Mouse (Mus musculus) heart, embryonic 13.5 days (tissue): Measurements from ENCODE around the gene Gpr107. TPM values are rescaled to one million over a fixed set of nuclear protein-coding genes. Genes with fewer than 3 reads are reported as not detected.

Experiments used
- ATAC-seq: fragments of 200-750 bp; cut with Nextera tagmentation; 2 replicates; pipeline ENCODE4 v1.8.0; 2017; ENCODE audit warnings: moderate TSS enrichment; ENCODE audit not compliant: insufficient number of reproducible peaks, low FRiP score, low TSS enrichment; ENCODE audit errors: extremely low read depth
- H3K27ac ChIP-seq: fragments of 300-500 bp; sonication (generic); replicated peaks from 2 replicates; pipeline ENCODE4 v1.5.1; 2015; ENCODE audit warnings: moderate library complexity, mild to moderate bottlenecking, inconsistent platforms
- H3K27me3 ChIP-seq: fragments of 300-500 bp; sonication (generic); replicated peaks from 2 replicates; pipeline ENCODE4 v1.6.1; 2015; ENCODE audit warnings: mild to moderate bottlenecking, inconsistent platforms
- H3K36me3 ChIP-seq: fragments of 300-500 bp; sonication (generic); 2 replicates; pipeline ENCODE4 v1.6.1; 2015; ENCODE audit warnings: mild to moderate bottlenecking, inconsistent platforms
- H3K4me1 ChIP-seq: fragments of 300-500 bp; sonication (generic); 2 replicates; pipeline ENCODE4 v1.6.1; 2015; ENCODE audit warnings: inconsistent platforms
- H3K4me2 ChIP-seq: fragments of 300-500 bp; sonication (generic); 2 replicates; pipeline ENCODE4 v1.6.1; 2015; ENCODE audit warnings: inconsistent platforms, mild to moderate bottlenecking, moderate library complexity
- H3K4me3 ChIP-seq: fragments of 300-500 bp; sonication (generic); 2 replicates; pipeline ENCODE4 v1.5.1; 2015; ENCODE audit warnings: moderate library complexity, mild to moderate bottlenecking, inconsistent platforms
- H3K9ac ChIP-seq: fragments of 300-500 bp; sonication (generic); 2 replicates; pipeline ENCODE4 v1.6.1; 2015; ENCODE audit warnings: inconsistent platforms, mild to moderate bottlenecking, moderate library complexity
- H3K9me3 ChIP-seq: fragments of 300-500 bp; sonication (generic); 2 replicates; pipeline ENCODE4 v1.6.1; 2016; ENCODE audit warnings: inconsistent platforms
- WGBS: fragments of 180-500 bp; shearing (Covaris S2); methylation state at CpG from one replicate; pipeline ENCODE4 v1.1.7; 2015; ENCODE audit warnings: mixed read lengths; 5-methylcytosine and 5-hydroxymethylcytosine counted together
- polyA plus RNA-seq: library from polyadenylated mRNA; unstranded; fragments of >200 nt; fragmentation: Nextera tagmentation; extraction: Ambion mirVana; gene quantifications from 2 replicates; pipeline ENCODE4 v1.2.1, GENCODE M21; 2015

Gene Gpr107
- polyA plus RNA-seq, 1 experiment from 2014 or later: 34.8 TPM

DNA sequence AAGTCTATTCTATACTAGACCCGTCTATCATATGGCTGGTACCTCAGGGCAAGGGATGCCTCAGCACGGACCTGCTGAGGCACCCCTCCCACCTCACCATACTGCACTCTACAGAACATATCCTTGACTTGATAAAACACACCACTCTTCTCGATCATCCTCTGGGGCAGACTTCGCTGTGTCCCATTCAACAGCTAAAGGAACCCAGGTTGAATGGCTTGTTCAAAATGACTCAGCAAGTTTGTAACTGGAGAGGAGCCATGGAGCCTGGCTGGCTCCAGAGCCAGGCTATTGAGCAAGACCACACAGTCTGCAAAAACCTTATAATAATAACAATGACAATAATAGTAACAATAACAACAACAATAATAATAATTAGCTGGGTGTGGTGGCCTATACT is 24.2 kb upstream of the Gpr107 start:
- no peaks in the 10 kb centered on the region for H3K9me3 ChIP-seq
- no peak overlapping the region for H3K4me3 ChIP-seq
- no peaks in the 10 kb centered on the region for H3K27me3 ChIP-seq
- WGBS: 59% methylated on average over 4 of the region's 4 CpGs
- no peak overlapping the region for H3K9ac ChIP-seq
- no peak overlapping the region for H3K27ac ChIP-seq
- peaks cover 78% of the 10 kb centered on the region for H3K4me1 ChIP-seq
- H3K4me2 ChIP-seq: no peak overlapping the region
- no peak for ATAC-seq
- no peaks in the 10 kb centered on the region for H3K36me3 ChIP-seq

DNA sequence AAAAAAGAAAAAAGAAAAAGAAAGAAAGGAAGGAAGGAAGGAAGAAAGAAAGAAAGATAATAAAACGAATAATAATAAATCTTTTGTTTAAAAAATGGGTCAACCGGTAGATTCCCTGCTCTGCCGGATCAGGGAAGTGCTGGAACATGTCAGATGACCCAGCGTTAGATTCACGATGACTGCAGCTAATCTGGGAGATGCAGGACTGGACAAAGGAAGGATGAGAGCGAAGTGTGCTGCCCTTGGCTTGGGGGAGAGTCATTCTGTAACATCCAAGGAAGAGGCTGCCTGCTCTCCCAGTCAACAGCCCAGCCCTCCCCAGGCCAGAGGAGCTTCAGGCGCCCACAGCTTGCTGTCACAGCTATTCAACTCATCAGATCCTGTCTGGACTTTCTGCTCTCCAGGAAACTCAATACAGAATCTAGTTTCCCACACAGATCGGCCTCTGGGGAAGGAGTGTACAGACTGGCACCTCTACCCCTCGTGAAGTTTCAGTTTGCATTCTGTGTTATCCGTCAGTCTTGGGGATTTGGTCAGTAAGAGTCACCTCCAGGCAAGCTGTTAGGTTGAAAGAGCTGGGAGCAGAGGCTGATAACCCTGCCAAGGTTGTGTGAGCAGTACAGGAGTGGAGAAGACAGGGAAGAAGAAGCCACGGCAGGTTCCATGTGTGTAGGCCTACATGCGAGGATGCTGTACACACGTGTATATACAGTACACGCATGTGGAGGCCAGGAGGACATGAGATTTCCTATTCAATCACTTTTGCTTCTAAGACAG is 22.2 kb upstream of the Gpr107 start:
- peaks cover 67% of the 10 kb centered on the region for H3K4me1 ChIP-seq
- no peaks in the 10 kb centered on the region for H3K27me3 ChIP-seq
- ATAC-seq: no peak

GRCm38 (mm10) chr2:31130815-31131299 is 21.3 kb upstream of the Gpr107 start:
- Histone ChIP-seq H3K4me2 (no peak overlapping the region), H3K27me3 (no peaks in the 10 kb centered on the region), H3K4me3 (no peak overlapping the region), H3K9me3 (no peaks in the 10 kb centered on the region), H3K4me1 (peaks cover 71% of the 10 kb centered on the region), H3K9ac (peak overlapping the region; percentile 66), H3K36me3 (no peaks in the 10 kb centered on the region), H3K27ac (peak overlapping the region; percentile 82)
- WGBS: 66% methylated on average over 8 of the region's 8 CpGs
- ATAC-seq: 0 out of 2 replicates have a peak, but pooled peaks have one; percentile 15

More for the DNA sequence above, 22.2 kb upstream of the Gpr107 start:
- Histone ChIP-seq H3K27ac (peak overlapping the region; percentile 82), H3K4me3 (no peak overlapping the region), H3K4me2 (no peak overlapping the region), H3K36me3 (no peaks in the 10 kb centered on the region), H3K9me3 (no peaks in the 10 kb centered on the region), H3K9ac (0 out of 2 replicates have a peak overlapping the region, but pooled peaks have one; percentile 28)
- 60% methylated on average over 14 of the region's 14 CpGs for WGBS

DNA sequence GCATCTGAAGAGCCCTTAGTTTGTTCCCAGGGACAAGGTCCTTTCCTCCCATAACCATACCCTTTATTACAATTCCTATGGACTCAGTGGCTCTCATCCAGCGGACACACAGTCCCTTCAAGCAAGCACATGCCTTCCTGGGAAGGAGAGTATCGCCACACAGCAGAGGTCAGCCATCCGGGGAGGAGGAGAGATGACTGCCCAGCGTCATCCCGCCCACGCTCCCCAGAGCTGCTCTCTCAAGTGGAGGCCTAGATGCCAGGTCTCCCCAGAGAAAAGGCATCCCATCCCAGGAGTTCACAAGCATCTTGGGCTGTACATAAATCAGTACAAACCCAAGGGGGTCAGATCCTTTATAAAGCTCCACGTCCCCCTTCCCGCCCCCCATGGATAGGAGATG is 19.4 kb upstream of the Gpr107 start:
- H3K27me3 ChIP-seq: no peaks in the 10 kb centered on the region
- 44% methylated on average over 8 of the region's 8 CpGs for WGBS
- no peak overlapping the region for H3K4me2 ChIP-seq
- no peaks in the 10 kb centered on the region for H3K9me3 ChIP-seq
- no peak for ATAC-seq
- H3K4me1 ChIP-seq: peaks cover 75% of the 10 kb centered on the region
- H3K27ac ChIP-seq: peak overlapping the region; percentile 82
- no peak overlapping the region for H3K4me3 ChIP-seq
- H3K36me3 ChIP-seq: no peaks in the 10 kb centered on the region
- H3K9ac ChIP-seq: peak overlapping the region; percentile 53

DNA sequence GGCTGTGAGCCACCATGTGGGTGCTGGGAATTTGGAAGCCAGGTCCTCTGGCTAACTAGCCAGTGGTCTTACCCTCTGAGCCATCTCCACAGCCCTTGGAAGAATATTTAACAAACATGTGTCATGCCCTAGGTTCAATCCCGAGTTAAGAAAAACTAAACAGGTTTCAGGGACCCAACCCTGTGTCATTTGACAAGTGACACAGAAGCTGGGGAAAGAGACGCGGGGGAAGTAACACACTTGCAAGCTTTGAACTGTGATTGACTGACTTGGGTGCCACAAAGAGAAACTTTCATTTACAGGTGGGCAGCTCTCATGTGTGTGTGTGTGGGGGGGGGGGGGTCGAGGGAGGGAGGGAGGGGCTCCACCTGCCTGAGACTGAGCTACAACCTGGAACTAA is 18.1 kb upstream of the Gpr107 start:
- Histone ChIP-seq H3K36me3 (no peaks in the 10 kb centered on the region), H3K4me2 (no peak overlapping the region), H3K9ac (no peak overlapping the region), H3K9me3 (no peaks in the 10 kb centered on the region), H3K4me3 (no peak overlapping the region), H3K4me1 (peaks cover 73% of the 10 kb centered on the region), H3K27ac (no peak overlapping the region), H3K27me3 (no peaks in the 10 kb centered on the region)
- 65% methylated on average over 4 of the region's 4 CpGs for WGBS
- no peak for ATAC-seq

DNA sequence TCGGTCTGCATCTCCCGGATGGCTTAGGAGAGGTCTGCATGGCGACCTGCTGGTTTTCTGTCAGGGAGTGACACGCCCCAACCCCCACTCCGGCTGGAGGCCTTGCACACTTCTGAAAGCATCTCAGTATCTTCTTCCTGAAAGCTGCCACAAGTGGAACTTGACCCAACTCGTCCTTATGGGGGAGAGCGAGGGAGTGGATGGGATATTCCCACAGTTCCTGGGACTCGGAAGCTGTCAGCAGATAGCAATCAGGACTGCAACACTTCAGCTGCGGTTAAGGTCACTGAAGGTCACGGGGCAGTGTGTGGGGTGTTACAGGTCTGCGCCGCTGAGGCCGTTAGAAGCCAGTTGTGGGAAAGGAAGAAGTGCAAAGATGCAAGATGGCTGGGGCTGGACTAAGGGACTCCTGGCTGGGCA is 16.6 kb upstream of the Gpr107 start:
- Histone ChIP-seq H3K4me1 (peaks cover 74% of the 10 kb centered on the region), H3K4me3 (no peak overlapping the region), H3K36me3 (no peaks in the 10 kb centered on the region), H3K27me3 (no peaks in the 10 kb centered on the region), H3K27ac (peak overlapping the region; percentile 65), H3K9ac (no peak overlapping the region; the same call in 1 of the 2 replicates), H3K4me2 (peak overlapping the region; percentile 30), H3K9me3 (no peaks in the 10 kb centered on the region)
- no peak for ATAC-seq
- 22% methylated on average over 13 of the region's 13 CpGs for WGBS

DNA sequence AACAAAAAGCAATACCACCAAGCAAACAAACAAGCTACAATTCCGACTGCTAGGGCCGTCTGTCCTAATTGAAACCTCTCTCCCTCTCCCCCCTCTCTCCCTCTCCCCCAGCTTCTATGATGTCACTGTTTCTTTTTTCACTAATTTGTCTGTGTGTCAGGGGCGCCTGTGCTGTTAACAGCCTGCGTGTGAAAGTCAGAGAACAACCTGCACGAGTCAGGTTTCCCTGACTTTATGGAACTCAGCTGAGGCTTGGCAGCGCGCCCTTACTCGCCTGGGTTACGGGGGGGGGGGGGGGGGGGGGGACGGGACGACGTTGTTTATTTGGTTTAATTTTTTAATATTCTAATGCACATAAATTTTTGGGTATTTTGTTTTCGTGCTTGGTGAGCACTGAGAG is 15.8 kb upstream of the Gpr107 start:
- no peaks in the 10 kb centered on the region for H3K27me3 ChIP-seq
- no peak overlapping the region for H3K4me3 ChIP-seq
- H3K27ac ChIP-seq: peak overlapping the region; percentile 65
- WGBS: 60% methylated on average over 13 of the region's 13 CpGs
- H3K9ac ChIP-seq: peak overlapping the region; percentile 34; the same call in 1 of the 2 replicates
- no peak for ATAC-seq
- no peaks in the 10 kb centered on the region for H3K36me3 ChIP-seq
- H3K4me1 ChIP-seq: peaks cover 71% of the 10 kb centered on the region
- H3K4me2 ChIP-seq: no peak overlapping the region
- H3K9me3 ChIP-seq: no peaks in the 10 kb centered on the region

DNA sequence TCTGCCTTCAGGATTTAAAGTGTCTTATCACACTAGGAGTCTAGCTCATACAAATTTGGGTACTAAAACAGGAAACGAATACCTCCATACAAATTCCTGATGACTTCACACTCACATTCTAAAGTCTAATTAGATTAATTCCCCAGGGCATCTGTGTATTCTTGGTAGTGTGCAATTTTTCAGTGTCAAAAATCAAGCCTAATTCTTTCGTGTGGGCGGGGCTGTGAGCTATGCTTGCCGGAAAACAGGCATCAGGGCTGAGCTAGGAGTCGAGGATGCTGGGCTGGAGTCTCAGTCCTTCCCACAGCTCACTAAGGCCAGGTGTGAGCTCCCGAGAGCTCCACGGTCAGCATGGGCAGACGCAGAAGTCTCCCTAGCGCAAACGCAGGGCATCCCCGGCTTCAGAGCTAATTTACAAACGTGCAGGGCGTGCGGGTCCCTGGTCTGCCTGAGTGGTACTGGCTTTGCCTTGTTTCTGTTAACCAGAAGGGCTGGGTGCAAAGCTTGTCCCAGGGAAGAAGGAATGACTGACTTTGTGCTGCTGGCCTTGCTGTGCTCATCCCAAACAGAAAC is 15.0 kb upstream of the Gpr107 start:
- H3K4me3 ChIP-seq: no peak overlapping the region
- no peaks in the 10 kb centered on the region for H3K27me3 ChIP-seq
- peaks cover 64% of the 10 kb centered on the region for H3K4me1 ChIP-seq
- H3K4me2 ChIP-seq: no peak overlapping the region
- WGBS: 76% methylated on average over 14 of the region's 14 CpGs
- ATAC-seq: no peak
- H3K9me3 ChIP-seq: no peaks in the 10 kb centered on the region
- H3K27ac ChIP-seq: 0 out of 2 replicates have a peak overlapping the region, but pooled peaks have one; percentile 28
- H3K36me3 ChIP-seq: no peaks in the 10 kb centered on the region
- H3K9ac ChIP-seq: no peak overlapping the region

DNA sequence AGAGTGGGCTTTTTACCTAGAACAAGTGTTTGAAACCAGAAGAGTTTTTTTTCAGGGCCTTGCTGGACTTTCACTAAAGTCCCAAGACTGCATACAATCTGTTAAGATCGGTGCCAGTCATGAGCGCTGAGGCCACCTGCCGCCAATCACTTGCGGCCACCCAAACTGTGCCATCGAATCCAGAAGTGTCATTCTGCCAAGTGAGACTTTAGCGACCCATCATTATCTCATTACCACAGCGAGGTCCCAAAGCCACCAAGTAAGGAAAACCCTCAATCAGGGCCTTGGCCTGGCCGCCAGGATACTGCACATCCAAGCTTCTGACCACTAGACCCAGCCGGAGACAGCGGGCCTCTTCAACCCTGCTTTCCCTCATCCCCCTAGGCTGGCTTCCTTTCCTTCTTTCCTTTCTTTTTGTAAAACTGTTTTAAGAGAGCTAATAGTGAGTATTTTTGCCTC is 12.9 kb upstream of the Gpr107 start:
- no peaks in the 10 kb centered on the region for H3K36me3 ChIP-seq
- no peak overlapping the region for H3K9ac ChIP-seq
- no peak overlapping the region for H3K4me2 ChIP-seq
- peaks cover 70% of the 10 kb centered on the region for H3K4me1 ChIP-seq
- H3K27ac ChIP-seq: no peak overlapping the region
- no peak overlapping the region for H3K4me3 ChIP-seq
- no peaks in the 10 kb centered on the region for H3K9me3 ChIP-seq
- no peak for ATAC-seq
- no peaks in the 10 kb centered on the region for H3K27me3 ChIP-seq
- WGBS: 81% methylated on average over 10 of the region's 10 CpGs

DNA sequence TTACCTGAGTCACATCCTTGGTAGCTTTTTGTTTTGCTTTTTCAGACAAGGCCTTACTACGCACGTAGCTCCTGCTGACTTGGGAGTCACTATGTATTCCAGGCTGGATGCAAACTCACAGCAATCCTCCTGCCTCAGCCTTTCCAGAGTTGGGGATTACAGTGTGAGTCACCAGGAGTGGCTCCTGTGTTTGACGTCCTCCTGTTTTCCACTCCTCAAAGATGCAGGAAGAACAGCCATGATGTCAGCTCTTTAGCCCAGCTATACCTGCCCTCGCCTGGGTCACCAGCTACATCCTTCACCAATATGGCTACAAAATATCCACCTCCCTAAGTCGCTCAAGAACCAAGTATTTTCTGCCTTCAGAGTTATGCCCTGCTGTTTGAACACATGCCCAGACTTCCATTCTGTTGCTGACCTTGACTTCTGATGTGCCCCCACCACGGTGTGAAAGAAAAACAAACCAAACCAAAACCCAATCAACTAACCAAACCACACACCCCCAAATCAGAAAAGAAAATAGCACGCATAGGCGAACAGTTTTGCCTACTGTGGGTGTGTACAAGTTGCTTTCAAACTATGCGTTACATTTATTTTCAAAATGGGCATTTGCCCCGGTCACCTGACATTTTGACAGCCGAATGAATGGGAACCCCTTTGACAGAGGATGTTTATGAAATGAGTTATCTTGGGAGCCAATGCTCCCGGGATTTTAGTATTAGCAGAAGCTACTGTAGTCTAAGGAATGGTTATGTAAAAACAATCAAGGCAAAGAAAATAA is 11.9 kb upstream of the Gpr107 start:
- ATAC-seq: no peak
- H3K36me3 ChIP-seq: peaks cover 6% of the 10 kb centered on the region; the same call in 1 of the 2 replicates
- H3K9me3 ChIP-seq: no peaks in the 10 kb centered on the region
- H3K4me1 ChIP-seq: peaks cover 68% of the 10 kb centered on the region
- H3K4me3 ChIP-seq: peak overlapping the region; percentile 94
- H3K27ac ChIP-seq: no peak overlapping the region
- 73% methylated on average over 12 of the region's 12 CpGs for WGBS
- H3K9ac ChIP-seq: peak overlapping the region; percentile 94
- peak overlapping the region; percentile 95 for H3K4me2 ChIP-seq
- no peaks in the 10 kb centered on the region for H3K27me3 ChIP-seq

- peaks cover 11% of the 10 kb centered on the region for H3K36me3 ChIP-seq
- H3K9ac ChIP-seq: peak overlapping the region; percentile 94
- peak overlapping the region; percentile 94 for H3K4me3 ChIP-seq
- peaks cover 63% of the 10 kb centered on the region for H3K4me1 ChIP-seq
- H3K27me3 ChIP-seq: no peaks in the 10 kb centered on the region
- peak overlapping the region; percentile 89; the same call in 1 of the 2 replicates for H3K27ac ChIP-seq
- ATAC-seq: no peak
- 9% methylated on average over 10 of the region's 10 CpGs for WGBS
- peak overlapping the region; percentile 95 for H3K4me2 ChIP-seq
- H3K9me3 ChIP-seq: no peaks in the 10 kb centered on the region
These were observed 11.4 kb upstream of the Gpr107 start for GRCm38 (mm10) chr2:31140772-31141073.
